Mouse (Mus musculus): Measurements from ENCODE around the gene App.

The App gene

GRCm38 (mm10) chr16:85118916-85119315 lies 54.6 kb downstream of the App start:
- no peak for DNase-seq

GRCm38 (mm10) chr16:85117541-85117940 lies 56.0 kb downstream of the App start:
- DNase-seq, result no peak

- no peak for DNase-seq
Observed at GRCm38 (mm10) chr16:85115837-85116236, 57.7 kb downstream of the App start.

- no peak for DNase-seq
Observed at GRCm38 (mm10) chr16:85114742-85115141, 58.8 kb downstream of the App start.

- DNase-seq, result no peak
Observed at GRCm38 (mm10) chr16:85113941-85114340, 59.6 kb downstream of the App start.

DNA sequence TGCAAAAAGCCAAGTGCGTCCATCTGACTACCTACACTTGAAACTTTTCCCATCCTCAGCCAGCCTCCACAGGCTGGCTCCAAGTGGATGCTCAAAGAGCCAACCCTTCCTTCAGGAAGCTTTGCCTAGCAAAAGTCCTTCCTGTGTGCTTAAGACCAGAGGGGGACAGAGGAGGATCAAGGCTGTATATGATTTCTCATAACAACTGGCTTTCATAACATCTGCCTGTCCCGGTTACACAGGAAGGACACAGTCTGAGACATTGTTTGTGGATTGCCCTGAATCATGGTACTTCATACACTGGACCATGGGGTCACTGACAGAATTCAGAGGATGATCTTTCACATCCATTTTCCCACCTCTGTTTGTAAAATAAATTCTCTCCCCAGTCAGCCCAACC lies 61.3 kb downstream of the App start:
- DNase-seq, result no peak

GRCm38 (mm10) chr16:85110428-85110827 lies 63.1 kb downstream of the App start:
- no peak for DNase-seq

DNA sequence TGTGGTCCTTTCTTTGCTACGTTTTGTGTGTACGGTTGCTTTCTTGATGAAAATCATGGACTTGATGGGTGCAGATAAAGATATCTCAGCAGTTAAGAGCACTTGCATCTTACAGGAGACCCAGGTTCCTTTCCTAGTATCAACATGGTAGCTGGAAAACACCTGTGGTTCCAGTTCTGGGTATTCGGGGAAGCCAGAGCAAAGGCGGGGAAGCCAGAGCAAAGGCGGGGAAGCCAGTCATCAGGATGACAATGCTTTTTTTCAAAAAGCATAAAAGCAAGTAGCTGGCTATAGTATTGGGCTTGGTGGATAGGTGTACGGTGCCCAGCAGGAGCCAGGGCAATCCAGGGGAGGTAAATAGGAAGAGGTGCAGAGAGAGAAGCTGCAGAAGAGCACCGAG lies 65.1 kb downstream of the App start:
- no peak for DNase-seq

DNA sequence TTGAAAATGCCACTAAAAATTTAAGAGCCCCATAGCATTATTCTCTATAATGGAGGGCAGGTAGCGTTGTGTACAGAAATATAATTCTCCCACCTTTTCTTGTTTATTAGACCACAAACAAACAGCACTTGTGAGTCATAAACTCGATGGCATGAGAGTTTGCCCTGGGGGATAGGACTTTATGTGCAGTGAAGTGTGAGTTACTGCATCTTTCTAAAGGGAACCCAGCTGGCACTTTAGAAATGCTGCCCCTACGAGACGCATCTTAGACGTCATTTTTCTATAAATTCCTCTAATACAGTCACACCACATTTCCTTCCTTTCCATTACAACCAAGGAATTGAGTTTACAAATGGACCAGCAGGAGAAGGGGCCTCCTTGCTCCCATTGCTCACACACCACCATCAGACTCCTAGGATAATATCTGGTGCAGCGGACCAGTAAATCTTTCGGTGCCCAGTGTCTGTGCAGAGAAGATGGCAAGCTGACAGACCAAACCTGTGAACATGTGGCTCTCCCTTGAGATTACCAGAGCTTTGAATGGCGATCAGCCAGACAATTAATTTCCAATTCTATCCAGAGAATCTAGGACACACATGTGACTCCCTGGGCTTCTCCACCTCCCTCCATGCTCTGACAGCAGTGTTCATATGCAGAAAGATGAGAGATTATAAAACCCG lies 66.8 kb downstream of the App start:
- DNase-seq, result no peak

- no peak for DNase-seq
Observed at GRCm38 (mm10) chr16:85105603-85106002, 68.0 kb downstream of the App start.

DNA sequence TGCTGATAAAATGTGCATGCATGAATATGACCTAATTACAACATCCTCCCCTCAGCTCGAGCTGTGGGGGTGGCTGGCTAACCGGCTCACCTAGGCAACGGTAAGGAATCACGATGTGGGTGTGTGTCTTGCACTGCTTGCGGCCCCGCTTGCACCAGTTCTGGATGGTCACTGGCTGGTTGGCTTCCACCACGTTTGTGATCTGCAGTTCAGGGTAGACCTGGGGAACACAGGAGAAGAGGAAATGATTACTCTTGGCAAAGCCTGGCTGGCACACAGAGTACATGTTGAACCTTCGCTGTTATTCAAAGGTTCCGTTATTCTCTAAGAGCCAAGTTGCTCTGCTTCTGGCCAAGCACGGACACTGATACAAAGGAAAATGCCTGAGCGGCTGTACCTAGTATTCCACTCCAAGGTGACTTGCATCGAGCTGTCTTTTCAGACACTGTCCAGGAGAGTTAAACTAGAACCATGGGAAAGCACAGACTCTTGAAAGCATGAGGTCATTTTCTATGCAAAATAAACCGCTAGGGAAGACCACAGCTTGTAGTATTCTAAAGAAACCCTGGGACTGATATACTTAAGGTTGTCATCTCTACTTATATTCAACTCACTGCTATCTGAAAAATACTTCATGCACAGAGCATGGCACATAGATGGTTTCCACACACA lies 70.3 kb downstream of the App start:
- DNase-seq, result no peak

DNA sequence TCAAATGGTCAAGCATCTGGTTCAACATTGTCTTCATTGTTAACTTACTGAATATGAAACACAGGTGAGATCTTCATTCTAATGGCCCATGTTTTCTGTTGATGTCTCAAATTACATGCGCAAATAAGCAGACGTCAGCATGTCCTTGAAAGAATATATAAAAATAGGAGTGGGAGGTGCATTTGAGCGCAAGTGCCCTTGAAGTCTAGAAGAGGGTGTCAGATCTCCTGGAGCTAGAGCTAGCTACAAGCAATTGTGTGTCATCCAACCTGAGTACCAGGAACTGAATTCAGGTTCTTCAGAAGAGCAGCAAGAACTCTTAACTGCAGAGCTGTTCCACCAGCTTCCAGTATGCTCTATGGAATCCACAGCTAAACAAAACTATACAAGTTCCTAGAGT lies 72.0 kb downstream of the App start:
- no peak for DNase-seq

DNA sequence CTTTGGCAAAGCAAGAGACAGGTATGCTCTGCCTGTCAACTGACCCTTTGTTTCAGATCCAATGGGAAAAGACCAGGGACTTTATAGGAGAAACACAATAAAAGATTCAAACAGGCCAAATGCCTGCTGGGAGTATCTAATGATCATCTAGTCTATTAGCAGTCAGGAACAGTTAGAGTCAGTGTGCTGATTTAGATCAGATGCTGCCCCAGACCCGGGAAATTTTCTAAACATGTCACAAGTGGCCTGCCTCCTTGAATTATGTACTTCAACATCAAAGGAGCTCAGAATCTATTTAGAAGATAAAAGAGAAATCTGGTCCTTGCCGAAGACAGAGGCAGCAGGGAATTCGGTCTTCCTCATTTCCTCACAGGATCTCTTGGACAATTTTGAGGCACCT lies 72.8 kb downstream of the App start:
- DNase-seq, result no peak

DNA sequence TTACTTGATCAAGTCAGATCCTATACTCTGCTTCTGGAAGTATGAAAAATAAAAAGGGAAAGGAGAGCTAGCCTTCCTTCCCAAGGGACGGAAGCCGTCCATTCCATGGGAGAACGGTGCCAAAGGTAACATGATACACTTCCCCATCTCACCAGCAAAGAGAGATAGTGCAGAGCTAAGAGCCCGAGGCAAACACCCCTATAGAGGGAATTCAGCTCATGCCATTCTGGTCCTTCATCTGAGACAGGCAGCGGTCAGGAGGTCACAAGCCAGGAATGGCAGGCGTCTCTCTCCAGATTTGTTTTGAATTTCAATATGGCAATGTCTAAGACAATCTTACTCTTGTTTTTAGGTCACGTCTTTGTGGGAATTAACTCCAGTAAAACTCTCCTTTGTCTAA lies 74.1 kb downstream of the App start:
- DNase-seq, result no peak

- no peak for DNase-seq
Observed at GRCm38 (mm10) chr16:85099044-85099443, 74.5 kb downstream of the App start.

DNA sequence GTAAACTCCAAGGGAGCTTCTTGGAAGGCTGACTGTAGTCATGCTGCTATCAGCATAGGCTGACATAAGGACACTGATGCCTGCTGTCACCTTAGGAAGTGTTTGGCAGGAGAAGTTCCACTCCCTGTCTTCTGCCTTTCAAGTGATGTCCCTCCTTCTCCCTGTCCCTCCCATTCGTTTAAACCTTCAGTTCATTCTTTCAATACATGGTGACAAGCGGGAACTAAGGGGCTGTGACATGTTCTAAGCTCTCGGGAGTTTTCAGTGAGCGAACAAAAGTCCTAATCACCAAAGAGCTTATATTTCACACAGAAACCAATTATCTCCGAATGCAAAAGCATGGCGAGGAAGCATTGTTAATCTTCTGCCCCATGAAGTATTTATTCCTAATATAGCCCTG lies 77.2 kb downstream of the App start:
- no peak for DNase-seq

DNA sequence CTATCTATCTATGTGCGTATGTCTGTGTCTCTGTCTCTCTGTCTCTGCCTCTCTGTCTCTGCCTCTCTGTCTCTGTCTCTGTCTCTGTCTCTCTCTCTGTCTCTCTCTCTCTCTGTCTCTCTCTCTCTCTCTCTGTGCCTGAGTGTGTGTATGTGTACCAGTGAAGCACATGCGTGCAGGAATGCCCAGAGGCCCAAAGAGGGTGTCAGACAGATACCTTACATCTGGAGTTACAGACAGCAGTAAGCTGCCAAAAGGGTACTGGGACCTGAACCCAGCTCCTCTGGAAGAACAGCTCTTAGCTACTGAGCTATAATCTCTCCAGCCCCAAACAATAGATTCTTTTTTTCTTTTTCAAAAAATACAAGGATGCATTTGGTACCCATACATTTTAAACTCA lies 77.6 kb downstream of the App start:
- no peak for DNase-seq

- DNase-seq, result no peak
Observed at GRCm38 (mm10) chr16:85092644-85093091, 80.9 kb downstream of the App start.

GRCm38 (mm10) chr16:85092183-85092582 lies 81.4 kb downstream of the App start:
- no peak for DNase-seq

GRCm38 (mm10) chr16:85090992-85091391 lies 82.6 kb downstream of the App start:
- no peak for DNase-seq

GRCm38 (mm10) chr16:85088126-85088525 lies 85.4 kb downstream of the App start:
- DNase-seq, result no peak

DNA sequence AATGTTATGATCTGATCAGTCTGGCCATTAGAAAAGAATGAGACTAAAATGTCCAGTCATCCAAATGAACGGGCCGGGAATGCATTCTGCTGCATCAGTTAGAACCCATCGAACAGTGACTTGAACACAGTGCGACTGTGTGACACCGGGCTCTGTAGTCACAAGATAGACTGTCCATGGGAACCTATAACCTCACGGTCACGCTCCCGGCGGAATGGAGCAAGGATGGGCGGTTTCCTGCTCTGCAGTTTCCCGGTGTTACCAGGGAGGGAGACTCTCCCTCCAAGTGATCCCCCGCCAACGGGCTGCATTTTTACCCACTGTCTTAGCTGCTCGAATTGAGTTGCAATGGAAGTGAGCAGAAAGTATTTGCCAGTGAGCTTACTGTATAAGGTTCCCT lies 87.3 kb downstream of the App start:
- no peak for DNase-seq

- no peak for DNase-seq
Observed at GRCm38 (mm10) chr16:85085902-85086301, 87.7 kb downstream of the App start.

GRCm38 (mm10) chr16:85084152-85084551 lies 89.4 kb downstream of the App start:
- no peak for DNase-seq

- DNase-seq, result no peak
Observed at GRCm38 (mm10) chr16:85075330-85075729, 98.2 kb downstream of the App start.

All from spleen, adult 18-20 months (tissue).